Mouse (Mus musculus) brain, embryonic 14.5 days (tissue): ENCODE data around the gene Miox. TPM values are rescaled to one million over a fixed set of nuclear protein-coding genes. Genes with fewer than 3 reads are reported as not detected.
A peak's percentile ranks its signal among the peaks of the same experiment; 100 is the strongest.

ENCODE experiments used
- DNase-seq: peaks from one replicate; pipeline ENCODE4 v3.0.0-alpha.2; 2011; ENCODE audit warnings: low read depth
- CTCF ChIP-seq: fragments of 200-500 bp; IDR thresholded peaks from 2 replicates; pipeline ENCODE4 v1.5.1; 2012; ENCODE audit warnings: inconsistent platforms, mild to moderate bottlenecking, moderate library complexity, borderline replicate concordance; ENCODE audit not compliant: insufficient read depth, insufficient read length; ENCODE audit errors: extremely low read depth
- POLR2A ChIP-seq: fragments of 200-500 bp; IDR thresholded peaks from 2 replicates; pipeline ENCODE4 v1.6.1; 2012; ENCODE audit warnings: mild to moderate bottlenecking, inconsistent platforms, borderline replicate concordance; ENCODE audit not compliant: poor library complexity, insufficient read depth, insufficient read length, severe bottlenecking; ENCODE audit errors: extremely low read depth
- polyA plus RNA-seq: library from polyadenylated mRNA; depleted of rRNA; stranded (reverse); fragments of >200 nt; gene quantifications from 2 replicates; pipeline ENCODE4 v1.2.3, GENCODE M21; 2012; rRNA removed

The Miox gene
- not detected in 2 replicates for polyA plus RNA-seq

DNA sequence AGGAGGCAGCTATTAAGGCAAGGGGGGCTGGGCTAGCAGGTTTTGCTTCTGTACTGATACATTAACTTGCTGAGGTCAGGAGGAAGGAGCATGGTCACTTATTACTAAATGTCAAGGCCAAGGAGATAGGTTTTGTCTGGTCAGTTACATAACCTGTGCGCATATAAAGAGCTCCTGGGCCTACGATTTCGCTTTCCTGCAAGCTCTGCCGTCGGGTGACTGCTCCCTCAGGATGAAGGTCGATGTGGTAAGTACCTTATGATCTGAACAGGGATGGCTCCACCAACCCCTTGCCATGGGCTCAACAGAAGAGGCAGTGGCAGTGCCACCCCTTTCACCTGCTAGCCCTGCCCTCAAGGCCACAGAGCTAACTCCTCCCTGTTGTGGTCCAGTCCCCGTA lies at the start of gene Miox:
Gene Miox, plus strand, starts transcription at position 128 of the 400 bp plus-strand sequence.
- DNase-seq: no peak
- no peak for TF ChIP-seq CTCF
- TF ChIP-seq POLR2A: no peak

DNA sequence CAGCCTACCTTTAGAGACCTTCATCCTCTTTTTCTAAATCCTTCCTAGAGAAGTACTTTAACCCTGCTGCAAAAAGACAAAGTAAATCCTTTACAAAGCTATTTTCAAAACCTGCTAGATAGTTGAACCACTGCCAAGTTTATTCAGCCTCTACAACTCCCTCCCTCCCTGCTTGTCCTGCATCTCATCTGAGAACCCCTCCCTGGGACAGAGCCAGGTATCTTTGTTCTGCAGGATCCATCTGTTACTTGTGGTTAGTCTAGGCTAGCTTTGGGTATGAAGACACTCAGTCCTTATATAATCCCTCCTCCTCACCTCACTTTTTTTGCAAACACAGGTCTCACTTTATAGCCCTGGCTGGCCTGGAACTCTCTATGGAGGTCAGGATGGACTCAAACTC lies 49.2 kb upstream of the Miox start:
- TF ChIP-seq CTCF: no peak
- no peak for TF ChIP-seq POLR2A
- DNase-seq: peak; percentile 38

DNA sequence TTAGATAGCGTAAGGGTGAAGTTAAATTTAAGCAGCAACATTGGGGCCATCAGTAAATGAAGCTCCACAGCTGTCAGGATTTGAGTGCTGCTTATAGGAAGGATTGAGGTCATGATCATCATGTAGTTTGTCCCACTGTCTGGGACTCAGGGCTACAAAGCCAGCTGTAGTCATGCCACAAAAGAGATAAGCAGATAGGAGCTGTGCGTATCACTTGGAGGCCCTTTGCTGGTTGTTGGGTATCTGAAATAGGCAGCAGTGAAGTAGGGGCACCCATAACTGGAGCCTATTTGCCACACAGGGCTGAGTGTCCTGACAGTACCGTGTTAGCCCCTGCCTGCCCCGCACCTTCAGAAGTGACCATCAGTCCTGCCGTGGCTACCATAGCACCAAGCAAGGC lies 48.7 kb upstream of the Miox start:
- TF ChIP-seq POLR2A: no peak
- TF ChIP-seq CTCF: no peak

DNA sequence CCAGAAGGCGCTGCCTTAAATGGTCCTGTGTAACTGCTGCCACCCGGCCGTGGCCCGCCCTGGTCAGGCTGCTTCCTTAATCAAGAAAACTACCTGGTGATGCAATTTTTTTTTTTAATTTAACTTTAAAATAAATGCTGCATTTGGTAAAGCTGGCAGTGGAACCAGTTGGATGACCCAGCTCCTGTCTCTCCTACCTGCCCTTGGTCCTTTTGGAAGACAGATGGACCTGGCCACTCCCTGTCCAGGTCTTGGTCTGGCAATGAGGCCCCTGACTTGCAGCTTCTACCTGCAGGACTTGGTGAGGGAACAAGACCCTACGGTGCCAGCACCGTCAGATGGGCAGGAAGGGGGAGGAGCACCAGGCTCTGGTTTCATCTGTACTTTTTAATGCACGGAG lies 48.1 kb upstream of the Miox start:
- TF ChIP-seq CTCF (no peak), POLR2A (no peak)
- no peak for DNase-seq

More for the DNA sequence above, 48.7 kb upstream of the Miox start:
- DNase-seq: no peak

DNA sequence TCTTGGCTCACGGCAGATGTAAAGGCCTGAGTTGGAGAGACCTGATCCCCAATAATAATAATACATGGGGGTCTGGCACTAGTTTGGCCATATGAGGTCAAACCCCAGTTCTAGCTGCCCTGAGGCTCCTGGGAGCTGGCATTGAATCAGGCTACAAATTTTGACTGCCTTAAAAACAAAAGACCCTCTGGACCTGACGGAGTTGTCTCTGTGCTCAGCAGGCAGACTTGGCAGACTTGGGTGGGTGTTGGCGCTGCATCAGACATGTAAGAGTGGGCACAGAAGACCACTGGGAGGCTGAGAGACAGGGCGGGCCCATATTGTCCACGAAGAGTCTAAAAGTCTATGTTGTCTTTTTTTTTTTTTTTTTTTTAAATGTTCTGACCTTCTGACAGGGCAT lies 47.6 kb upstream of the Miox start:
- no peak for TF ChIP-seq CTCF
- TF ChIP-seq POLR2A: no peak
- DNase-seq: peak; percentile 37

DNA sequence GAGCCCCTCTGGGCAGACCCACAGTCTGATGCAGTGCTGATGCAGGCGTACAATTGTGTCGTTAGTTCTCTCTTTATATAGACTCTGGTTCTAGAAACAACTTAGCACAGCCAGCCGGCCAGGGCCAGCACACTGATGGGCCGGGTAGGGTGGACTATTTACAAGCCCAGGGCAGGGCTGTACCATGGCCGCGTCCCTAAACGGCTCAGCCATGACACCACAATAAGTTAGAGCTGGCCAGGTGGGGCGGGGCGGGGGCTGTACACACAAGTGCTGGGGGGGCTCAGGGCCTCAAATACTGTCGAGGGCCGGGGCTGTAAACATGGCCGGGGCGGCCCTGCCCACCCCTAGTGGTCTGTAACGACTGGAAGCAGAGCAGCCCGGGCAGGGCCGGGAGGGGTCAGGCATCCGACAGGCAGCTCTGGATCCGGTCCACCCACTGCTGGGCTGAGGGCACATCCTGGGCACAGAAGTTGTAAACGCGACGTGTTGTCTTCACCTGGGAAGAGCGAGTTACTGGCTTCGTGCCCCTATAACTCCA lies 45.9 kb upstream of the Miox start:
- TF ChIP-seq CTCF (no peak), POLR2A (no peak)

DNA sequence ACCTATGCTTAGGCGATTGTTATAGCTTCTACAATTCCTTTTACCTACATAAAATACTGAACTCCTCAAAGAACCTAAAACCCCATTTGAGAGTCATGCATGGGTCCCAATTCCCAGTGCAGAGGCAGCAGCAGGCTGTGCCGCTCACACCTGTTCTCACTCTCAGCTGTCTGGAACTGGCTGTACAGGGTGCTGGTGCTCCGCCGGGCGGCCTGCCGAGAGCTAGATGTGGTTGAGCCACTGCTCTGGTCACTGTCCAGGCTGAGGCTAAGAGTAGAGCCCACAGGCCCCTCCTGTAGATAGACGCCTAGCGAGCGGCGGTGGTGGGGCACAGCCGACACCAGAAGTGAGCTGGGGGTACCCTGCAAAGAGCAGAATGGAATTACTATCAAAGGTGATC lies 44.7 kb upstream of the Miox start:
- no peak for TF ChIP-seq POLR2A
- TF ChIP-seq CTCF: no peak
- DNase-seq: no peak

More for the DNA sequence above, 45.9 kb upstream of the Miox start:
- DNase-seq: no peak

DNA sequence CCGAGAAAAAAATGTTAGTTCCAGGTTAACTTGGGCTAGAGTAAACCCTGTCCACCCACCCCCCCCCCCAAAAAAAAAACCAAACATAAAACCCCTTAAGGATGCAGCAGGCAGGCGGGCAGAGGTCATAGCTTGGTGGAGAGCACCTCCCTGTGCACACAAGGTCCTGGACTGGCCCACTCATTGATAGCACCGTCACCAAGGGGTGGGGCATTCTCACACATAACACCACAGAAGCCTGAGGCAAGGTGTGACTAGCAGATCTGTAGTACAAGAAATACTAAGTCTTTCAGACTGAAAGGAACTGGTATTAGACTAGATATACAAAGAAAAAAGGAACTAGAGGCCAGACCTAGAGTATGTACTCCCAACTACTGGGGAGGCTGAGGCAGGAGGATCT lies 42.7 kb upstream of the Miox start:
- no peak for DNase-seq
- TF ChIP-seq CTCF (no peak), POLR2A (no peak)

DNA sequence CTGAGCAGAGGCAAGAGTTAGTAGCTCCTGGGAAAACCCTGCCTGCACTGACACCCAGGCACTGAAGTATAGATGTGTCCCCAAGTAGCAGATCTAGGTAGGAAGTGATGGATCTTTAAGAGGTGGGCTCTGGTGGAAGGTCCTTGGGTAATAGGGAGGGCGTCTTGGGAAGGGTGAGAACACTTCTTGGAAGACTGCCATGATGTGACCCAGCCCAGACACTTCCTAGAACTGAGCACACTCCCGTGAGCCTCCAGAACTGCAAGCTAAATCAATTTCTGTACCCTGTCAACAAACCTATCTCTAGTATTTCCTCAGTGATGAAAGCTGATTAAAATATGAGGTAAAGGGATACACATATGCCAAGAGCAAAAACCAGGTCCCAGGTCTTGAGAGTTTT lies 41.4 kb upstream of the Miox start:
- TF ChIP-seq CTCF: no peak
- TF ChIP-seq POLR2A: no peak

DNA sequence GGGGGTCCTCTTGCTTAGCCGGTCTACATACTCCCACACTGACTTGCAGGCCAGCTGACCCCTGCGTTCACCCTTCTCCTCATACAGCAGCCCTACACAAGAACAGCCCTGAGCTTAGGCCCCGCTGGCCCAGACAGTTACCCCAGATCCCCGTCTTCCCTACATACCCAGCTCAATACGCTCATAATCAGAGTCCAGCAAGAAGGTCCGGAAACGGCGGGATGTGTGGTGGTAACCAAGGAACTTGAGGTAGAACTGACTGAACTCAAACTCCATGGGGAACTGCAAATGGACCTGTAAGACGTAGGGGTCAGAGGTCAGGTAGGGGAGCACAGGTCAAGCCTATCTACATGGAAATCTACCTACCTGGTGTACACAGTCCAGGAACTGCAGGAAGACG lies 40.4 kb upstream of the Miox start:
- TF ChIP-seq CTCF (no peak), POLR2A (no peak)
- DNase-seq: no peak

More for the DNA sequence above, 41.4 kb upstream of the Miox start:
- DNase-seq: no peak

DNA sequence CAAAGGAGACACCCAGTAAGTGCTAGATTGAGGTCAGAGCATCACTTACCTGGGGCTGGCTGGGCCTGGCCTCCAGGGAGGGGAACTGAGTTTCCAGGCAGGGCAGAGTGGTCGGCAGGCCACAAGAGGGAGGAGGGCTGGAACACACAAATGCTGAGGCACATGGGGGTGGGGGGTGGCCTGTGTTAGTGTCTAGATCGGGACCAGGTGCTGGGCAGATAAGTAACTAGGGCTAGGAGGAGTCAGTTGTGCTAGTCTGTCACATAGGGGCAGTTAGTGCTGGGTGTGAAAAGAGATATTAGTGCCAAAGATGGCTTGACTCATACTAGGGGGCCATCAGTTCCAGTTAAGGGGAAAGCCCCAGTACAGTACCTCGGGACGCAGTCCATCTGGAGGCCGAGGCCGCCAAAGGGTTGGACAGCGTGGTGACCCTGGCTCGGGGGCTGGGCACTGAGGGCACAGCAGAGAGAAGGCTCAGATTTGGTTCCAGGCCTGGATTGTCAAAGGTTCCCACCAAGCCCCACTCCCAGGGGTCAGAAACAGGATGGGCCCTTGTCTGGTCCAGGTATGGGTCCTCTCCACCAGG lies 38.5 kb upstream of the Miox start:
- no peak for TF ChIP-seq POLR2A
- TF ChIP-seq CTCF: no peak
- no peak for DNase-seq

DNA sequence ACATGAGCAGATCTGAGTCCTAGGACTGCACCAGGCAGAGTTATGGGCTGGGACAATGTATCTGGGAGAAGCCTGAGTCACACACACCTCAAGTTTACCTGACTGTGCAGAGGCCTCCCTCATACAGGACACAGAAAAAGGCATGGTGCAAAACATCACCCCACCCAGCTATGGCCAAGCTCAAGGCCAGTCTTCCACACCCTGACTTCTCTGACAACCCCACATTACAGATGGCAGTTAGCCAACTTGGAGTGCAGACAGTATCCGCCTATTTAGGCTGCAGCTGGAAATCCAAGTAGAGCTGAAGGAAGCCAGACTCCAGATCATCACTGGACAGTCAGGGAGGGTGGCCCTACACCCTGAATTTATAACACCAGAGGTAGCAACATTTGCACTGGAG lies 37.7 kb upstream of the Miox start:
- DNase-seq: peak; percentile 27

More for the DNA sequence above, 37.7 kb upstream of the Miox start:
- TF ChIP-seq CTCF: no peak
- TF ChIP-seq POLR2A: no peak
